Comparison of ENCODE assay signal across 21 mouse cellular contexts in the genomic region with DNA sequence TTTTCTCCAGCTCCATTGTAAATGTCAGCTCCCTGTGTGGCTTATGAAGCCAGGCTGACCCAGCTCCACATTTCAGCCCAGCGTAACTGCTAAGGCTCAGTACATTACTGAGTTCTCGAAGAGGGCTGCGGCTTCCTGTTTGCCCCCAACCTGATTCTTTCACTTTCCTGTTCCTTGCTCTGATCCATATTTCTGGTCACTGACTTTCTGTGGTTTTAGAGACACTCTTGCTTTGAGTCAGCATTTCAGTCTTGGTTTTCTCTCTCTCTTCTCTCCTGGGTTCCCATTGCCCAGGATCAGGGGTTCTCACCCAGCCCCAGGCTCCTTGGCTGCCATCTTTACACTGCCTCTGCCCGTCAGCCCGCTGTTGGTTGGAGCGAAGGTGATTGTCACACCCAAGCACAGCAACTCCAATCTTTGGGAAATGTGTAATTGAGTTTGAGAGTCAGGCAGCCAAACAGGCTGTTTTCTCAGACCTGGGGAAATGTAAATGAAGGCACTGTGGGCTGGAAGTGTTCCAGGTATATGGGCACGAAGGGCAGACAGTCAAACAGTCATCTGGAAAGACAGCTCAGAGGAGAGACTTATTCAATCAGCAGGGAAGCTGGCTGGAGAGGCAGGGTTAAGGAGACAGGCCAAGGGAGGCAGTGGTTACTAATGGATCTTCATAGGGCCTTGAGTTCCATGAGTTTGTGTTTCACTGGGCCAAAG. TPM values are rescaled to one million over a fixed set of nuclear protein-coding genes. Genes with fewer than 3 reads are reported as not detected.
A peak's percentile ranks its signal among the peaks of the same experiment; 100 is the strongest.
DNase-seq lines count a peak whose midpoint lies in the region; ATAC-seq lines count a peak whose summit lies in the region.
"Had no signal": no experiment of that assay in that cellular context is flagged by ENCODE, and none has a peak within 500 bp of the region (broad histone marks: within the 10 kb centered on the region; RNA-seq: fewer than 3 reads in every experiment).

No protein-coding gene starts in this region.

- no peaks in the 10 kb centered on the region for H3K36me3 ChIP-seq in forebrain, embryonic 11.5 days (ENCODE audit: control insufficient read depth, insufficient read depth, low read length)
- H3K36me3 ChIP-seq: embryonic facial prominence, embryonic 12.5 days; forebrain, embryonic 12.5 days; heart, embryonic 12.5 days; hindbrain, embryonic 15.5 days had no signal

- H3K4me2 ChIP-seq in forebrain, embryonic 11.5 days (ENCODE audit: low read depth, low read length, severe bottlenecking) = no peak overlapping the region
- H3K4me2 ChIP-seq: embryonic facial prominence, embryonic 12.5 days; forebrain, embryonic 12.5 days; heart, embryonic 12.5 days; hindbrain, embryonic 15.5 days had no signal

- no peak overlapping the region for H3K4me3 ChIP-seq in forebrain, embryonic 11.5 days (ENCODE audit: low read depth, low read length)
- H3K4me3 ChIP-seq: embryonic facial prominence, embryonic 12.5 days; forebrain, embryonic 12.5 days; heart, embryonic 12.5 days; hindbrain, embryonic 15.5 days had no signal

- H3K4me1 ChIP-seq in forebrain, embryonic 11.5 days (replicated peaks; ENCODE audit: control insufficient read depth, insufficient read depth, low read length) = peaks cover 4% of the 10 kb centered on the region; the same call in 1 of the 2 replicates

- H3K27ac ChIP-seq in forebrain, embryonic 11.5 days (ENCODE audit: low read depth, low read length) = no peak overlapping the region
- H3K27ac ChIP-seq: embryonic facial prominence, embryonic 12.5 days; forebrain, embryonic 12.5 days; hindbrain, embryonic 15.5 days had no signal

- no peak overlapping the region for H3K9ac ChIP-seq in forebrain, embryonic 11.5 days (ENCODE audit: low read length)
- H3K9ac ChIP-seq: embryonic facial prominence, embryonic 12.5 days; forebrain, embryonic 12.5 days; heart, embryonic 12.5 days; hindbrain, embryonic 15.5 days had no signal

- ATAC-seq in megakaryocyte, adult 5-6 weeks (ENCODE audit: poor library complexity, severe bottlenecking) = peak; percentile 41; the same call in 1 of the 2 replicates
- ATAC-seq in forebrain, embryonic 11.5 days (replicated peaks; ENCODE audit: low FRiP score) = no peak
- ATAC-seq: activated CD4-positive, CD25-positive, alpha-beta regulatory T cell, adult 4 months; forebrain, embryonic 16.5 days; inflammation-experienced regulatory T-cells, adult 6 months had no signal

- H3K9me3 ChIP-seq in forebrain, embryonic 11.5 days (ENCODE audit: control insufficient read depth, low read length) = no peaks in the 10 kb centered on the region
- H3K9me3 ChIP-seq: embryonic facial prominence, embryonic 12.5 days; forebrain, embryonic 12.5 days; heart, embryonic 12.5 days; hindbrain, embryonic 15.5 days had no signal

- 92% methylated on average over 7 of the region's 7 CpGs for WGBS in forebrain, embryonic 11.5 days

- DNase-seq in thymus, postnatal 0 days (ENCODE audit: low spot score) = peak; percentile 20
- no peak for DNase-seq in thymus, postnatal 25 days
- peak; percentile 44 for DNase-seq in adipocyte (ENCODE audit: low spot score)
- DNase-seq in urinary bladder, postnatal 25 days (ENCODE audit: low spot score) = no peak
- DNase-seq in adrenal gland, postnatal 36 days = no peak
- DNase-seq in spleen, postnatal 14 days (ENCODE audit: low spot score in 2 of 2) = no peak
- no peak for DNase-seq in forebrain, embryonic 11.5 days (ENCODE audit: low spot score)
- DNase-seq: adrenal gland, adult 2 months; adrenal gland, postnatal 25 days; cerebellum, adult 2 months; embryo, embryonic 11 days; gastrocnemius, postnatal 14 days; heart, postnatal 36 days had no signal

- H3K27me3 ChIP-seq in forebrain, embryonic 11.5 days (ENCODE audit: control insufficient read depth, insufficient read depth, low read length) = no peaks in the 10 kb centered on the region

RNA-seq across cellular contexts. Expression of gene Tle3, which starts 39.8 kb away (rescaled TPM):
- 40.3 and 42.6 TPM in 2 replicates for polyA plus RNA-seq in thymus, postnatal 0 days (2015; fragmentation: Nextera tagmentation; extraction: Ambion mirVana)
- total RNA-seq in megakaryocyte, adult 5-6 weeks (2015) = 113 and 146 TPM in 2 replicates
- 79.4 and 92.9 TPM in 2 replicates for total RNA-seq in megakaryocyte, adult 5-6 weeks (2017)
- 100 to 1,000 TPM; 121 to 144 TPM for total RNA-seq in adrenal gland, postnatal 36 days (2021)
- polyA plus RNA-seq in forebrain, embryonic 11.5 days (2014; fragmentation: Nextera tagmentation; extraction: Ambion mirVana) = 57.8 and 58.2 TPM in 2 replicates

Comparison
In these comparisons a context has a peak if more than half of its experiments do, and no peak if none do; other contexts are left out.
1. DNase-seq: peak in thymus, postnatal 0 days (single experiment) and adipocyte (single experiment); none in thymus, postnatal 25 days (single experiment), urinary bladder, postnatal 25 days (single experiment), adrenal gland, postnatal 36 days (0 of 2), spleen, postnatal 14 days (0 of 2) and forebrain, embryonic 11.5 days (single experiment).